Mouse (Mus musculus) heart, embryonic 16.5 days (tissue): ENCODE data around the gene Plekha5. TPM values are rescaled to one million over a fixed set of nuclear protein-coding genes. Genes with fewer than 3 reads are reported as not detected.

Experiments used
- ATAC-seq: fragments of 200-750 bp; cut with Nextera tagmentation; replicated peaks from 2 replicates; pipeline ENCODE4 v1.8.0; 2017; ENCODE audit warnings: moderate number of reproducible peaks; ENCODE audit not compliant: insufficient read depth, low FRiP score; ENCODE audit errors: extremely low read depth
- H3K27ac ChIP-seq: fragments of 300-500 bp; sonication (generic); 2 replicates; pipeline ENCODE4 v1.5.1; 2014; ENCODE audit warnings: mild to moderate bottlenecking, low read length, control low read depth, moderate library complexity
- H3K27me3 ChIP-seq: fragments of 300-500 bp; sonication (generic); 2 replicates; pipeline ENCODE4 v1.6.1; 2014; ENCODE audit warnings: low read length, mixed read lengths; ENCODE audit not compliant: control insufficient read depth, insufficient read depth
- H3K36me3 ChIP-seq: fragments of 300-500 bp; sonication (generic); 2 replicates; pipeline ENCODE4 v1.6.1; 2014; ENCODE audit not compliant: control insufficient read depth, insufficient read depth
- H3K4me1 ChIP-seq: fragments of 300-500 bp; sonication (generic); 2 replicates; pipeline ENCODE4 v1.6.1; 2014; ENCODE audit warnings: low read length, mixed read lengths; ENCODE audit not compliant: control insufficient read depth, insufficient read depth
- H3K4me2 ChIP-seq: fragments of 300-500 bp; sonication (generic); 2 replicates; pipeline ENCODE4 v1.6.1; 2014; ENCODE audit warnings: low read depth, mild to moderate bottlenecking, control low read depth, low read length
- H3K4me3 ChIP-seq: fragments of 300-500 bp; sonication (generic); 2 replicates; pipeline ENCODE4 v1.5.1; 2014; ENCODE audit warnings: mild to moderate bottlenecking, control low read depth, low read length
- H3K9ac ChIP-seq: fragments of 300-500 bp; sonication (generic); 2 replicates; pipeline ENCODE4 v1.6.1; 2014; ENCODE audit warnings: low read length, control low read depth
- H3K9me3 ChIP-seq: fragments of 300-500 bp; sonication (generic); replicated peaks from 2 replicates; pipeline ENCODE4 v1.6.1; 2016; ENCODE audit warnings: low read length; ENCODE audit not compliant: control insufficient read depth
- WGBS: fragments of 180-500 bp; shearing (Covaris S2); extraction: QIAGEN DNeasy Blood & Tissue Kit; methylation state at CpG from one replicate; pipeline ENCODE4 v1.1.7; 2014; 5-methylcytosine and 5-hydroxymethylcytosine counted together
- polyA plus RNA-seq: library from polyadenylated mRNA; unstranded; fragments of >200 nt; fragmentation: Nextera tagmentation; extraction: Ambion mirVana; gene quantifications from 2 replicates; pipeline ENCODE4 v1.2.1, GENCODE M21; 2015

Gene Plekha5
- polyA plus RNA-seq, 1 experiment from 2014 or later = 27.8 TPM

- Histone ChIP-seq H3K27ac (peak overlapping the region; percentile 78), H3K4me3 (peak overlapping the region; percentile 98), H3K9me3 (0 out of 2 replicates have a peak, but pooled peaks cover under 1% of the 10 kb centered on the region), H3K4me2 (peak overlapping the region; percentile 96), H3K4me1 (peaks cover 4% of the 10 kb centered on the region; the same call in 1 of the 2 replicates), H3K27me3 (no peaks in the 10 kb centered on the region), H3K9ac (peak overlapping the region; percentile 96), H3K36me3 (no peaks in the 10 kb centered on the region)
- WGBS = under 1% methylated on average over 59 of the region's 72 CpGs
- ATAC-seq = peak; percentile 57
These were observed 542 bp downstream of the Plekha5 start for GRCm38 (mm10) chr6:140424201-140424990.

GRCm38 (mm10) chr6:140424991-140425361 is 1.1 kb downstream of the Plekha5 start:
- no peaks in the 10 kb centered on the region for H3K9me3 ChIP-seq

GRCm38 (mm10) chr6:140429236-140429635 is 5.4 kb downstream of the Plekha5 start:
- Histone ChIP-seq H3K9ac (no peak overlapping the region), H3K27ac (no peak overlapping the region), H3K4me2 (no peak overlapping the region), H3K4me3 (no peak overlapping the region), H3K36me3 (peaks cover 11% of the 10 kb centered on the region), H3K27me3 (no peaks in the 10 kb centered on the region), H3K4me1 (peaks cover 4% of the 10 kb centered on the region; the same call in 1 of the 2 replicates), H3K9me3 (no peaks in the 10 kb centered on the region)
- ATAC-seq = no peak
- 79% methylated on average over 8 of the region's 8 CpGs for WGBS

More at GRCm38 (mm10) chr6:140424991-140425361, 1.1 kb downstream of the Plekha5 start:
- no peak for ATAC-seq
- peak overlapping the region; percentile 98 for H3K4me3 ChIP-seq
- H3K9ac ChIP-seq = peak overlapping the region; percentile 96
- peaks cover 4% of the 10 kb centered on the region; the same call in 1 of the 2 replicates for H3K4me1 ChIP-seq
- WGBS = 3% methylated on average over 17 of the region's 17 CpGs
- peak overlapping the region; percentile 78 for H3K27ac ChIP-seq
- no peaks in the 10 kb centered on the region for H3K36me3 ChIP-seq
- peak overlapping the region; percentile 96 for H3K4me2 ChIP-seq
- H3K27me3 ChIP-seq = no peaks in the 10 kb centered on the region

GRCm38 (mm10) chr6:140432363-140432762 is 8.5 kb downstream of the Plekha5 start:
- ATAC-seq = no peak
- H3K27ac ChIP-seq = no peak overlapping the region
- no peak overlapping the region for H3K4me3 ChIP-seq
- peaks cover 13% of the 10 kb centered on the region for H3K36me3 ChIP-seq
- no peak overlapping the region for H3K9ac ChIP-seq
- no peak overlapping the region for H3K4me2 ChIP-seq
- H3K4me1 ChIP-seq = no peaks in the 10 kb centered on the region
- 93% methylated on average over 9 of the region's 9 CpGs for WGBS
- no peaks in the 10 kb centered on the region for H3K27me3 ChIP-seq
- no peaks in the 10 kb centered on the region for H3K9me3 ChIP-seq

- Histone ChIP-seq H3K9me3 (no peaks in the 10 kb centered on the region), H3K27ac (no peak overlapping the region), H3K4me2 (no peak overlapping the region), H3K4me1 (no peaks in the 10 kb centered on the region), H3K36me3 (no peaks in the 10 kb centered on the region), H3K9ac (no peak overlapping the region), H3K27me3 (no peaks in the 10 kb centered on the region), H3K4me3 (no peak overlapping the region)
- 83% methylated on average over 5 of the region's 5 CpGs for WGBS
- ATAC-seq = no peak
These were observed 19.5 kb downstream of the Plekha5 start for GRCm38 (mm10) chr6:140443374-140443773.

GRCm38 (mm10) chr6:140444147-140444546 is 20.3 kb downstream of the Plekha5 start:
- Histone ChIP-seq H3K4me2 (no peak overlapping the region), H3K36me3 (no peaks in the 10 kb centered on the region), H3K9ac (no peak overlapping the region), H3K27ac (no peak overlapping the region), H3K27me3 (no peaks in the 10 kb centered on the region), H3K4me3 (no peak overlapping the region), H3K9me3 (no peaks in the 10 kb centered on the region), H3K4me1 (no peaks in the 10 kb centered on the region)
- 71% methylated on average over 7 of the region's 7 CpGs for WGBS
- ATAC-seq = no peak

GRCm38 (mm10) chr6:140444855-140445465 is 21.1 kb downstream of the Plekha5 start:
- Histone ChIP-seq H3K9ac (0 out of 2 replicates have a peak overlapping the region, but pooled peaks have one; percentile 5), H3K27me3 (no peaks in the 10 kb centered on the region), H3K4me3 (no peak overlapping the region), H3K9me3 (no peaks in the 10 kb centered on the region), H3K36me3 (no peaks in the 10 kb centered on the region), H3K27ac (0 out of 2 replicates have a peak overlapping the region, but pooled peaks have one; percentile 3), H3K4me2 (no peak overlapping the region), H3K4me1 (no peaks in the 10 kb centered on the region)
- WGBS = 46% methylated on average over 10 of the region's 10 CpGs
- ATAC-seq = no peak

GRCm38 (mm10) chr6:140448010-140448739 is 24.3 kb downstream of the Plekha5 start:
- WGBS = 91% methylated on average over 21 of the region's 21 CpGs
- ATAC-seq = no peak
- no peak overlapping the region for H3K9ac ChIP-seq
- H3K4me2 ChIP-seq = no peak overlapping the region
- no peaks in the 10 kb centered on the region for H3K27me3 ChIP-seq
- H3K27ac ChIP-seq = no peak overlapping the region
- no peaks in the 10 kb centered on the region for H3K4me1 ChIP-seq
- H3K9me3 ChIP-seq = peaks cover 4% of the 10 kb centered on the region; the same call in 1 of the 2 replicates
- H3K36me3 ChIP-seq = no peaks in the 10 kb centered on the region; the same call in 1 of the 2 replicates
- no peak overlapping the region for H3K4me3 ChIP-seq
